Mouse (Mus musculus): ENCODE measurements at regions not wholly inside any gene's neighbourhood (a gene's known extent, or its start where the extent isn't known, plus 50 kb on each side); places are given as distances from the start of the nearest gene placed in this dataset.

DNA sequence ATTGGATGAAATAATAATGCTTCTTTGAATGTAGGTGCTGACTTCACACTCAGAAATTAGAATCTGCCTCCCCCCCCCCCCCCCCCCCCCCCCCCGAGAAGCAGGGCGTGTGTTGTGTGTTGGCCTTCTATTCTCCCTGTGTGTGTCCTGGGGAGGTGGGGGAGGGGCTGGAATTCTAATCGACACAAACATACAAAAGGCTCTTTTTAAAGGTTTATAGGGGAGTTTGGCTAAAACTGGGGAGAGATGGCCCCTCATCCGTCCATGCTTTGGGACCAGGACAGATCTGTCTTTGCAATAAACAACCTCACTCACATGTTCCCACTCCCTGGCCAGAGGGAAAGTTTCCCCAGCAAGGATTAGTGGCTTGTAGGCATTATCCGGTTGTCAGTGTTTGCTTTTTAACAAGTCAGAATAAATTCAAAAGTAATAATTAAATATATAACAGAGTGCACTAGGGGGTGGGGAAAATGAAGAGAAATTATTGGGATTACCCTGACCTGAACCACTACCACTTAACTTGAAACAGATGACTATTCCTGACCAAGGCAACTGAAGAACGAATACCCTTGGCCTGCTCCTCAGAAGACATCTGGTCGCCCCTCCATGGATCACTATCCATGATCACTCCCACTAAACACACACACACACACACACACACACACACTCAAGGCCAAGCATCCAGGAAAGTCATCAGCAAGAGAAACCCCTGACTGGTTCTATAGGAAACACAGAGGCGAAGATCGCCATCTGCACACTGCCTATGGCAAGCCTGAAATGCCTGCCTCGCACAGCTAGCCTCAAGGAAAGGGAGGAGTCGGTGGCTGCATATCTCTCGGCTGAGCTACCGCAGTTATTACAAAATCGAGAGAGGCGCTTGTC is 223.5 kb upstream of the Rgma start:
- DNase-seq = no peak

GRCm38 (mm10) chr7:73153668-73154067 is 221.6 kb upstream of the Rgma start:
- no peak for DNase-seq

- no peak for DNase-seq
Measured at GRCm38 (mm10) chr7:73158833-73159232, 216.5 kb upstream of the Rgma start.

DNA sequence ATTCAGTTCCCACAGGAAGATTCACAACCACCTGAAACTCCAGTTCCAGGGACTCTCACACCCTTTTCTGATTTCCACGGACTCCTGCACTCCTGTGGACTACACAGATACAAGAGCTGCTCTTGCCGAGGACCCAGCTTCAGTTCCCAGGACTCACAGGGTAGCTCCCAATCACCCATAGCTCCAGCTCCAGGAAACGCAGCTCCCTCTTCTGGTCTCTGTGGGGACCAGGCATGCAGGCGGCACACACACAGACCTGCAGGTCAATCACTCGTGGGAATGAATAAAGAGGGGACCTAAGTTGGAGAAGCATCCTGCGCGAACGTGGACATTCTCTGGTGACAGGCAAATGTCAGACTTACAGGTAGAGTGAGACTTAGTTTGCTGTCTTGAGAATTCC is 214.3 kb upstream of the Rgma start:
- DNase-seq = no peak

GRCm38 (mm10) chr7:73163687-73164086 is 211.6 kb upstream of the Rgma start:
- DNase-seq = no peak

- DNase-seq = no peak
Measured at GRCm38 (mm10) chr7:73165521-73165920, 209.8 kb upstream of the Rgma start.

DNA sequence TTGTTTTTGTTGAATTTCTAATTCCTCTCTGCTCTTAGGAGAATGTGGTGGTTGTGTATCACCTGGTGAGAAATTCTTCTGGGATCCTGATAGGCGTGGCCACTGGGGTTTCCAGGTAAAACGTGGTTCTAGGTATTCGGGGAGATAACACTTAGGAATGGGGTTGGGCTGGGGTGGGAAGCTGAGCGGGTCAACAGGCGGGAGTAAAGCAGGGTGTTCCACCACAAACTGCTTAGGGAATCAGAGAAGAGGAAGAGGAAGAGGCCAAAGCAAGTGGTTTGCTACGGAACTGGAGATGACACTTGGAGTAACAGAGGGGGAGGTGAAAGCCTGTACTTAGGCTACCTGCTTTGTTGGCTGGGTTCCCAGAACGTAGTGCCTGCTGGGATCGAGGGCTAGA is 205.9 kb upstream of the Rgma start:
- no peak for DNase-seq

DNA sequence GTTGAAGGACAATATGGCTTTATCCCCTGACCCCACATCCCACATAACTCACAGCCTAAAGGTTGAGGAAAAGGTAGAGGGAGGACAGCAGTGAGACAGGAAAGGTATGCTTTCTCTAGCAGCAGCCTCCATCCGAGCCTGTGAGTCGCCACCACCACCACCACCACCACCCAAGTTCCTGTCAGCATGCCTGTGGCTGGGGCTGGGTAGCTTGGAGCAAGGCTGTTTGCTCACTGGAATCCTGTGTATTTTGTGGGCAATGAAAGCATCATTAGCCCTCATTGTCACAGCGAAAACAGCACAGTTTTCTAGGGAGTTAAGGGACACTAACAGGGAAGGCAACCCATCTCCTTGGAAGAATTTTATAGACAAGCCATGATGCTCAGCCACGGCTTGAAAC is 202.7 kb upstream of the Rgma start:
- no peak for DNase-seq

DNA sequence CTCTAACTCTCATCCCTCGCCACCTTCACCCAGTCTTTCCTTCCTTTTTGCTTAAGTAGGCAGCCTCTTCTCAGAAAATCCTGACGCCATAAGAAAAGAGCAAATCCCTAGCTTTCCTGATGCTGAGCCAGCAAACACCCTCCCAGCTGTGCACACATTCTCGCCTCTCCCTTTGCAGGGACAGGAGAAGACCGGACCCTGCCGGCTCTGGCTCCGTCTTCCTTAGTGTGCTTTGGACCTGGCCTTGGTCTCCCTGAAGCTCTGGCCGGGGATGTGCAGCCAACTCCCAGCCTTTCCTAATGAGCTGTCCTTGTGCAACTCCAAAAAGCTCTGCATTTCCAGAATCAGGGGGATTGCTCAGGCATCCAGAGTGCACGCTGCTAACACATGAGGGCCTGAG is 191.5 kb upstream of the Rgma start:
- DNase-seq = peak; percentile 5

DNA sequence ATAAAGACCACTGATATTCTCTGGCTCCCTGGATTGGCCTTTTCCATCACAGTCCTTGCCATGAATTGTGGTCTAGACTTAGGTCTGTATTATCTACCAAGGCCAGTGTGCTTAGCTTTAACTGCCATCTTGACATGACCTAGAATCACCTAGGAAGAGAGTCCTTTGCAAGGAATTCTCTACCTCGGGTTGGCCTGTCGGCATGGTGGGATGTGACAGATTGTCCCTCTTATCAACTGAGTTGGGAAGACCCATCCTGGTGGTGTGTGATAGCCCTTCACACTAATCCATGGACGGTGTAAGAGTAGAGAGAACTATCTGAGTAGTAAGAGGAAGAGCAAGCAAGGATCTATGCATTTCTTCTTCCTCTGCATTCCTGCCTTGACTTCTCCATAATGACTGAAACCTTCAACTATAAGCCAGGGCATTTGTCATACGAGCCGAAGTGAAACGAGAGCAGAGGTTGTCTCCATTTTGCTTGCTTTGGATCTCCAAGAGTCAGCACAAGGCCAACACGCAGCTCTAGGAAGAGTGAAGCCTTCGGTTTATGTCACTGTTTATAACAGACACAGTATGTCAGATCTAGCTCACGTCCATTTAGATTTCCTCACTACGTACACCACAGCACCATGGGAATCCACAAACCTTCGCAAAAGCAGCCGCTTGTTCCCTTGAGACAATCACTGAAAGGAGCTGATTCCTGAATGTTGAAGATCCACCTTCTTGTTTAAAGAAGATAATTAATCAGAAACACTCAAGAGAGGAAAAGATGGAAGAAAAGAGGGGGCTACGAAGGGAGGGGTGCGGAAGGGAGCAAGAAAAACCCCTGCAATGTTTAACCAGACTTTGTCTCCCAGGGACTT is 190.9 kb upstream of the Rgma start:
- DNase-seq = no peak

GRCm38 (mm10) chr7:73185071-73185531 is 190.2 kb upstream of the Rgma start:
- DNase-seq = no peak

- no peak for DNase-seq
Measured at GRCm38 (mm10) chr7:73185591-73185990, 189.7 kb upstream of the Rgma start.

GRCm38 (mm10) chr7:73186501-73186900 is 188.8 kb upstream of the Rgma start:
- no peak for DNase-seq

DNA sequence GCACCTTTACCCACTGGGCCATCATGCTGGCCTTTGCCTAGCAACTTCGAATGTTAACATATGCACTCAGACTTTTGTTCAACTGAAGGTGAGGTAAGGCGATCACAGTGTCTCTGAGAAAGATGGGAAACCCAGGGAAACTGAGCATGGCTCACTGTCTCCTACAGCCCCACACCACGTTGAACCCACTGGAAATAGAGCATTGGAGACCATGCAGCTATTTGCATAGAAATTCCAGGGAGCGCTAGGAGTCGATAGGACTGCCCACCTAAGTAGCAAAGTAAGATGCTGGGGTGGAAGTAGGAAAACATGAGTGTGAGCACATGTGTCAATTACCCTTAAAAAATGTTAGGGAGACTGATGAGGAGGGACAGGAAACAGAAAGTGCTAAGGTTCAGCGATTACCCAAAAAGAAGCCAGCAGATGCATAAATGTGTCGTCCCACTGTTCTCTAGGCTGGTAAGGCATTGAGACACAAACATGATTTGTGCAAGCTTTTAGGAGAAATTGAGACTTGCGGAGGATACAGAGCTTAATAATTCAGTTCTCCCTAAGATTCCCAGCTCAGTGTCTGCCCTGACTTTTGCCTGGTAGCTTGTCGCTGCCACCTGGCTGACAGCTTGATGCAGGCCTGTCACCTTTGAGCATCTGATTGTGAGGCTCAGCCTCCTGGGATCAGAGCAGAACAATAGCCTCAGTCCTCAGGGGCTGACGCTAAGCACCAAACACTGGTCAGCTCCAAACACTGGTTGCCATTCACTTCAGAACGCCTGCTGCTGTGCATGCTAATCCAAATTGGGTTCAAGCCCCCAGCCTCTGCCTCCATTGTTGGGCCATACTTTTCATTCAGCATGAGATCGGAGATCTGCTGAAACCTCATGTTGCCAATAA is 183.7 kb upstream of the Rgma start:
- DNase-seq = no peak

DNA sequence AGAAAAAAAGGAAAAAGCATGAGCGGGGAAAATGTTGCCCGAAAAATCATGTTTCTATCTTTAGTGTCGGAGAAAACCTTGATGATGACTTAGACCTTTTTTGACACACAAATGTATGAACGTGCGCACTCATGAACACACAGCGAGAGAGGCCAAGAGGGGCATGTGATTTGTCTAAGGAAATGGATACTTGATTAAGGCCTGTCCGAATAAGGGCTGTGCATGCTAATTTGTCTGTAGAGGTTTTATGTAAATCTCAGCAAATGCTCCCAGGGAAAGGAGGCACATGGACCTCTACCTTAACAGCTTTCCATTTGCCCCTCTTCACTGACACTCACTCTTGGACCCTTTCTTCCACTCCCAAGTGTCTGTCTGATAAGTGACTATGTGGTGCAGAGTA is 182.5 kb upstream of the Rgma start:
- DNase-seq = no peak

DNA sequence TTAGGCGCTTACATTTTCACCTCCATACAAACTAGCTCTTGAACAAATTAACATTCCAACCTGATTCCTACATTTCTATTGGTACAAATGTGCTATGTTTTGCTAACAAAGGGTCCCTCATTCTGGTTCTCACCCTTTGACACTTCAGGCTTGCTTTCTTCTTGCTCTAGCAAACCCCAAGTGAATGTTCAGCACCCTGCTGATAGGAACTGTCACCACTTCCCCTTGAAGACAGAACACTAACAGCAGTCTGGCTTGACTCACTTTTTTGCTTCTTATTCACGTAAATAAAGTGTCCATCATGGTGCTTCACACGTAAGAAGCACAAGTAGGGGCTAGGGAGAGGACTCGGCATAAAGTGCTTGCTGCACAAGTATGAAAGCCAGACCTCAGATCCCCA is 180.0 kb upstream of the Rgma start:
- no peak for DNase-seq

GRCm38 (mm10) chr7:73196851-73197531 is 178.3 kb upstream of the Rgma start:
- peak; percentile 10 for DNase-seq

DNA sequence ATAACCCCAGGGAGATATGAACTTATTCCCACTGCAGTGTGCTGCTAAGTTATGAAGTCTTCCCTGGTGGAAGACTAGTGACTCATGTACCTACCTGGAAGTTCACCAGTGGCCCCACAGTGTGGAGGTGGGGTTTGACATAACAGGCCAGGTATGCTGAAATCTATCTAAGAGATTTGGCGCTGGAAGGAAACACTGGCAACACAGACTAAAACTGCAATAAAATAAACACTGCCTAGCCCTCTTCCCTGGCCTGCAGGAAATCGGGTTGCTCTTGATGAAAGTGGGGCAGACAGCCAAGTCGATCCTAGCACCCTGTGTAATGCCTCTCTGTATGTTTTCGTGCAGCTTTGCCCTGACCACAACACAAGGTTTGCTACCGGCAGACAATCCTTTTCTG is 177.2 kb upstream of the Rgma start:
- peak; percentile 13 for DNase-seq

DNA sequence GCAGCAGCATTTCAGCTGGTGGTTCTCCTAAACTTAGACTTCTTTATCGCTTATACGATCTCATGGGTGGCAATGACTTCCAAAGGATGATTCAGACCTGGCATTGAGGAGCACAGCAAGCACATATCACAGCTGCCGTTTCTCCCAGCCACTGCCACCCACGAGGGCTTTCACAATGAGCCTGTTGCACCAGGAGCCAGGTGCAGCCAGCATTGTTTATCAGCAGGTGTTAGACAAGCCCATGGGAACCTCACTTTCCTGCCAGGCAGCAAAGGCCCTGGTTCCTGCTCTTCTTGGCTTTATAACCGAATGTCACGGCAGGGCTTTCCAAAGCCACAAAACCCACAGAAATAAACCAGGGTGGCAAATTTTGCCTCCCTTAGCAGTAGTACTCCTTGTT is 175.3 kb upstream of the Rgma start:
- DNase-seq = no peak

- no peak for DNase-seq
Measured at GRCm38 (mm10) chr7:73201330-73201729, 174.0 kb upstream of the Rgma start.

GRCm38 (mm10) chr7:73206922-73207811 is 168.1 kb upstream of the Rgma start:
- no peak for DNase-seq

Data from lung, postnatal 14 days (tissue).